Mouse (Mus musculus) liver, embryonic 13.5 days (tissue): Measurements from ENCODE around the gene Lrp1. TPM values are rescaled to one million over a fixed set of nuclear protein-coding genes. Genes with fewer than 3 reads are reported as not detected.

Source experiments
- ATAC-seq: fragments of 200-750 bp; cut with Nextera tagmentation; 2 replicates; pipeline ENCODE4 v1.8.0; 2017; ENCODE audit warnings: low read depth, mild to moderate bottlenecking, moderate number of reproducible peaks, moderate library complexity
- DNase-seq: peaks from one replicate; pipeline ENCODE4 v3.0.0; 2022
- H3K27ac ChIP-seq: fragments of 300-500 bp; sonication (generic); 2 replicates; pipeline ENCODE4 v1.5.1; 2015; ENCODE audit warnings: moderate library complexity, mild to moderate bottlenecking, inconsistent platforms
- H3K27me3 ChIP-seq: fragments of 300-500 bp; sonication (generic); 2 replicates; pipeline ENCODE4 v1.6.1; 2015; ENCODE audit warnings: mild to moderate bottlenecking, inconsistent platforms
- H3K36me3 ChIP-seq: fragments of 300-500 bp; sonication (generic); 2 replicates; pipeline ENCODE4 v1.6.1; 2015; ENCODE audit warnings: mild to moderate bottlenecking, inconsistent platforms
- H3K4me1 ChIP-seq: fragments of 300-500 bp; sonication (generic); replicated peaks from 2 replicates; pipeline ENCODE4 v1.6.1; 2015; ENCODE audit warnings: inconsistent platforms
- H3K4me2 ChIP-seq: fragments of 300-500 bp; sonication (generic); 2 replicates; pipeline ENCODE4 v1.6.1; 2015; ENCODE audit warnings: inconsistent platforms, mild to moderate bottlenecking, moderate library complexity
- H3K4me3 ChIP-seq: fragments of 300-500 bp; sonication (generic); replicated peaks from 2 replicates; pipeline ENCODE4 v1.5.1; 2015; ENCODE audit warnings: mild to moderate bottlenecking, inconsistent platforms
- H3K9ac ChIP-seq: fragments of 300-500 bp; sonication (generic); 2 replicates; pipeline ENCODE4 v1.6.1; 2015; ENCODE audit warnings: mild to moderate bottlenecking, inconsistent platforms
- H3K9me3 ChIP-seq: fragments of 300-500 bp; sonication (generic); replicated peaks from 2 replicates; pipeline ENCODE4 v1.6.1; 2016; ENCODE audit warnings: inconsistent platforms
- WGBS: fragments of 180-500 bp; shearing (Covaris S2); methylation state at CpG from one replicate; pipeline ENCODE4 v1.1.7; 2015; ENCODE audit not compliant: insufficient replicate concordance; 5-methylcytosine and 5-hydroxymethylcytosine counted together
- polyA plus RNA-seq: library from polyadenylated mRNA; unstranded; fragments of >200 nt; fragmentation: Nextera tagmentation; extraction: Ambion mirVana; gene quantifications from 2 replicates; pipeline ENCODE4 v1.2.1, GENCODE M21; 2015

The Lrp1 gene
- polyA plus RNA-seq, 1 experiment from 2014 or later: 15.1 TPM

DNA sequence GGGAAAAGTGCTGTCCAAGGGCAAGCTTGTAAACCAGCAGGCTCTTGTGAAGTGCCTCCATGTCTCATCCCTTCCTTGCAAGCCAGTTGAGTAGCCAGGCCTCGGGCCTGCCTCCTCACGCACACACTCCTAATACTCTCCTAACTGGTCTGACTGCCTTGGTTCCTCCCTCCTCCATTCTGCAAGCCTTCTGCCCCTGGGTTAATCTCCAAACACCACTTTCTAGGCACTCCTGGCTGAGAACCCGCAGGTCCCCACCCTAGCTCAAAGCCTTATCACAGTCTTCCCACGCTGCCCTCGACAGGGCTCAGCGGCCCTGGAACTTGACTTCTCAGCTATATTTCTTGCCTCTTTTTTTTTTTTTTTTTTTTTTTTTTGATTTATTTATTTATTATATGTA lies 50.6 kb downstream of the Lrp1 start:
- peaks cover 11% of the 10 kb centered on the region; the same call in 1 of the 2 replicates for H3K27me3 ChIP-seq
- peaks cover 23% of the 10 kb centered on the region for H3K4me1 ChIP-seq
- ATAC-seq (peak; percentile 92), DNase-seq (peak; percentile 59)
- H3K36me3 ChIP-seq: peaks cover 68% of the 10 kb centered on the region
- no peaks in the 10 kb centered on the region for H3K9me3 ChIP-seq
- H3K27ac ChIP-seq: peak overlapping the region; percentile 83
- H3K9ac ChIP-seq: no peak overlapping the region
- no peak overlapping the region for H3K4me3 ChIP-seq
- peak overlapping the region; percentile 29 for H3K4me2 ChIP-seq
- WGBS: 12% methylated on average over 6 of the region's 6 CpGs

DNA sequence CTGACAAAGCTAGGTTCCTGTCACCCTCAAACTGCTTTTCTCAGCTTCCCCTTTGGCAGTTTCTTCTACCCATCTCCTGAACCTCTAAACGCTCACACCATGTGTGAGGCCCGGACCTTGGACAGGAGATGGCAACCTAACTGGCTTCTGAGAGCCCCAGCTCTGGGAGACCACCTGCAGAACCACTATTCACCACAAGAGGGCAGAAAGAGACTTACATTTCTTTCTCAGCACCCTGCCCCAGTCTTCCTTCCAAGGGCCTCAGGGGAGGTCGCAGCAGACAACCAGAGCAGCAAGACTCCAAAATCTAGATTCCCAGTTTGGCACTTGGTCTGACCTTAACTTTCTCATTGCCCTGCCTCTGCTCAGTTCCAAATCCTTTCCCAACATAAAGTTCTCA lies 51.5 kb downstream of the Lrp1 start:
- no peak overlapping the region for H3K4me3 ChIP-seq
- peaks cover 23% of the 10 kb centered on the region for H3K4me1 ChIP-seq
- 12% methylated on average over 3 of the region's 3 CpGs for WGBS
- DNase-seq (peak; percentile 62), ATAC-seq (no peak)
- H3K36me3 ChIP-seq: peaks cover 60% of the 10 kb centered on the region
- peaks cover 11% of the 10 kb centered on the region; the same call in 1 of the 2 replicates for H3K27me3 ChIP-seq
- no peaks in the 10 kb centered on the region for H3K9me3 ChIP-seq
- H3K4me2 ChIP-seq: no peak overlapping the region
- no peak overlapping the region for H3K9ac ChIP-seq
- H3K27ac ChIP-seq: peak overlapping the region; percentile 83; the same call in 1 of the 2 replicates

DNA sequence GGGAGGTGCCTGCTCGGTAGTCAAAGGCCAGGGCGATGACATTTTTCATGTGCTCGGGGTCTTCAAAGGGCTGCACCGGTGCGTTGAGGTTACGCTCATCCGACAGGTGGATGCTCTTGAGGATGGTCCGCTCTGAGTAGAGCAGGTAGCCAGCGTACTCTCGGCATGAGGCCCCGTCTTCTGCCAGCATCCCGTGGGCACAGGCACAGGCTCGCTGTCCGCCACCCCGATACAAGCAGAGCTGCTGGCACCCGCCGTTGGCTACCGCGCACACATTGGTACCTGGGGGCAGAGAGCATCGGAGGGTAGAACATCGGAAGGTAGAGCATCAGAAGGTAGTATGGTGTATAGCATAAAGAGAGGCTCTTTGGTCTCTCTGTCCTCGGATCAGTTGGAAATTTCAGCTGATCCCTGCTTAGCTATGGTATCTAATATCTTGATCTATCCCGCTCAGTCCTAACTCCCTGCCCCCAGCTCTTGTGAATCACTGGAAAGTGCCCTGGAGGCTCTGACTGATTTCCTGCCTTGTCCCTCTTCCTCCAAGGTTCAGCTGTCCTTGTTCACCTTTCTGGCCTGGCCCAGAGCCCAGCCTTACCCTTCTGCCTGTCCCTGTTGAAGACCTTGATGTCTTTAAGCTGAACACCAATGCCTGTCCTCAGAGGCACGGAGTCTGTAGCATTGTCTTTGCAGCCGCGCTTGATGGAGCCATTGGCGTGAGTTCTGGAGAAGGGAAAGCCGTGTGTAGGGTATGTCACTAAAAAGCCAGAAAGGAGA lies 54.2 kb downstream of the Lrp1 start:
- Histone ChIP-seq H3K36me3 (peaks cover 55% of the 10 kb centered on the region), H3K9me3 (no peaks in the 10 kb centered on the region), H3K4me3 (no peak overlapping the region), H3K4me2 (no peak overlapping the region), H3K27ac (no peak overlapping the region), H3K9ac (no peak overlapping the region), H3K27me3 (peaks cover 11% of the 10 kb centered on the region; the same call in 1 of the 2 replicates), H3K4me1 (peaks cover 23% of the 10 kb centered on the region)
- WGBS: 81% methylated on average over 28 of the region's 28 CpGs
- no peak for ATAC-seq
- no peak for DNase-seq

- DNase-seq: no peak
- H3K27ac ChIP-seq: no peak overlapping the region
Observed at GRCm38 (mm10) chr10:127564301-127564700, 56.6 kb downstream of the Lrp1 start.

DNA sequence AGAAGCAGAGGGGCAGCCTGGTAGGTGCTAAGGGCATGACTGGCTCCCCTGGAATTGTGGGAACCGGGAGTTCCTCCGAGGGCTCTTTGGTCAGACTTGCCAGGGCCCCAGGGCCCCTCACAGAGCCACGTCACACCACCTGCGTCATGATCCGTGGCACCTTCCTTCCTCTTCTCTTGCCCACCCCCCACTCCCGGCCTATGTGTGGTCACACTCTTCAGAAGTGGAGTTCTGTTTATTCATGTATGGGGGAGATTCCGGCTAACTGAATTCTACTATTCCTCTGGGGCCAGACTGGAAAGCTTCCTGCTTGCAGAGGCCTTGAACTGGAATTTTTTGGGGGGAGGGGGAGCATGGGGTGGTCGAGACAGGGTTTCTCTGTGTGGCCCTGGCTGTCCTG lies 57.1 kb downstream of the Lrp1 start:
- Histone ChIP-seq H3K9me3 (no peaks in the 10 kb centered on the region), H3K36me3 (peaks cover 59% of the 10 kb centered on the region), H3K4me2 (no peak overlapping the region), H3K27me3 (peaks cover 11% of the 10 kb centered on the region; the same call in 1 of the 2 replicates), H3K4me1 (no peaks in the 10 kb centered on the region), H3K27ac (no peak overlapping the region), H3K9ac (no peak overlapping the region), H3K4me3 (no peak overlapping the region)
- 41% methylated on average over 8 of the region's 8 CpGs for WGBS
- ATAC-seq (no peak), DNase-seq (no peak)

More at GRCm38 (mm10) chr10:127564301-127564700, 56.6 kb downstream of the Lrp1 start:
- Histone ChIP-seq H3K4me2 (no peak overlapping the region), H3K4me3 (no peak overlapping the region), H3K4me1 (peaks cover under 1% of the 10 kb centered on the region; the same call in 1 of the 2 replicates), H3K9me3 (no peaks in the 10 kb centered on the region), H3K27me3 (peaks cover 11% of the 10 kb centered on the region; the same call in 1 of the 2 replicates), H3K36me3 (peaks cover 59% of the 10 kb centered on the region), H3K9ac (no peak overlapping the region)
- 37% methylated on average over 13 of the region's 13 CpGs for WGBS
- ATAC-seq: no peak

- ATAC-seq (no peak), DNase-seq (no peak)
- H3K4me1 ChIP-seq: no peaks in the 10 kb centered on the region
- no peak overlapping the region for H3K9ac ChIP-seq
- no peaks in the 10 kb centered on the region for H3K9me3 ChIP-seq
- no peak overlapping the region for H3K4me3 ChIP-seq
- H3K4me2 ChIP-seq: no peak overlapping the region
- peaks cover 65% of the 10 kb centered on the region for H3K36me3 ChIP-seq
- H3K27ac ChIP-seq: no peak overlapping the region
- H3K27me3 ChIP-seq: peaks cover 3% of the 10 kb centered on the region; the same call in 1 of the 2 replicates
Observed at GRCm38 (mm10) chr10:127561145-127561544, 59.8 kb downstream of the Lrp1 start.

GRCm38 (mm10) chr10:127557397-127557796 lies 63.6 kb downstream of the Lrp1 start:
- Histone ChIP-seq H3K27me3 (no peaks in the 10 kb centered on the region), H3K4me2 (no peak overlapping the region), H3K9ac (no peak overlapping the region), H3K4me1 (no peaks in the 10 kb centered on the region), H3K4me3 (no peak overlapping the region), H3K27ac (no peak overlapping the region), H3K9me3 (no peaks in the 10 kb centered on the region), H3K36me3 (peaks cover 91% of the 10 kb centered on the region)
- DNase-seq (no peak), ATAC-seq (no peak)
- WGBS: 81% methylated on average over 13 of the region's 13 CpGs

DNA sequence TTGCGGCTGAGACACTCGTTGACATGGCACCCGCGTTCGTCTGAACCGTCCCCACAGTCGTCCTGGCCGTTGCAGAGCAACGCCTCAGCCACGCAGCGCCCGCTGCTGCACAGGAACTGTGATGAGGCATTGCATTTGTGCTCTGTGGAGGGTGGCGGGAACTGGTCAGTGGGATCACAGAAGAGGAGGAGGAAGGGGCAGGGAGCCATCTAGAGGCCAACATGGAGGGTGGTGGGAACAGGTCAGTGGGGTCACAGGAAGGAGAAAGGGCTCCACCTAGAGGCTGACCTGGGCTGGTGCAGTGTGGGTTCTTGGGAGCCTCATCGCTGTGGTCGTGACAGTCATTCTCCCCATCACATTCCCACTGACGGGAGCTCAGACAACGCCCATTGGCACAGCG lies 65.2 kb downstream of the Lrp1 start:
- H3K4me3 ChIP-seq: no peak overlapping the region
- H3K4me1 ChIP-seq: no peaks in the 10 kb centered on the region
- H3K27ac ChIP-seq: no peak overlapping the region
- no peaks in the 10 kb centered on the region for H3K9me3 ChIP-seq
- ATAC-seq: peak; percentile 21; the same call in 1 of the 2 replicates
- H3K4me2 ChIP-seq: no peak overlapping the region
- peaks cover 93% of the 10 kb centered on the region for H3K36me3 ChIP-seq
- no peaks in the 10 kb centered on the region for H3K27me3 ChIP-seq
- H3K9ac ChIP-seq: no peak overlapping the region
- peak; percentile 28 for DNase-seq
- WGBS: 64% methylated on average over 18 of the region's 18 CpGs

DNA sequence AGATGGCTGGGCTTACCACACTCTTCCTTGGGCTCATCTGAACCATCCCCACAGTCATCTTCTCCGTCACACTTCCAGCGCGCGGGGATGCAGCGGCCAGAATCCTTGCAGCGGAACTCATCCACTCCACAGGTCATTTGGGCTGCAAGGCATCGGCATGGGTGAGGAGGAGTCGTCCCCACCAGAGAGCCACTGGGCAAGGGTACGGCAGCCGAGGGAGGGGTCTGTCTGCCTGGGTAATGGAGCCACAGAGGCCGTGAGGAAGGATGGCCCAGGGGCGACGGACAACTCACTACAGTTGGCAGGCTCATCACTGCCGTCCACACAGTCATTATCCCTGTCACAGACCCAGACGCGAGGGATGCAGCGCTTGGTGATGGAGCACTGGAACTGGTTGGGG lies 71.1 kb downstream of the Lrp1 start:
- no peaks in the 10 kb centered on the region for H3K9me3 ChIP-seq
- no peak overlapping the region for H3K27ac ChIP-seq
- H3K9ac ChIP-seq: no peak overlapping the region
- H3K4me1 ChIP-seq: no peaks in the 10 kb centered on the region
- H3K4me2 ChIP-seq: no peak overlapping the region
- H3K27me3 ChIP-seq: 0 out of 2 replicates have a peak, but pooled peaks cover 2% of the 10 kb centered on the region
- 85% methylated on average over 17 of the region's 17 CpGs for WGBS
- H3K36me3 ChIP-seq: peaks cover 86% of the 10 kb centered on the region
- ATAC-seq (no peak), DNase-seq (no peak)
- H3K4me3 ChIP-seq: no peak overlapping the region

- WGBS: 85% methylated on average over 15 of the region's 15 CpGs
Observed at GRCm38 (mm10) chr10:127548236-127548635, 72.7 kb downstream of the Lrp1 start.

DNA sequence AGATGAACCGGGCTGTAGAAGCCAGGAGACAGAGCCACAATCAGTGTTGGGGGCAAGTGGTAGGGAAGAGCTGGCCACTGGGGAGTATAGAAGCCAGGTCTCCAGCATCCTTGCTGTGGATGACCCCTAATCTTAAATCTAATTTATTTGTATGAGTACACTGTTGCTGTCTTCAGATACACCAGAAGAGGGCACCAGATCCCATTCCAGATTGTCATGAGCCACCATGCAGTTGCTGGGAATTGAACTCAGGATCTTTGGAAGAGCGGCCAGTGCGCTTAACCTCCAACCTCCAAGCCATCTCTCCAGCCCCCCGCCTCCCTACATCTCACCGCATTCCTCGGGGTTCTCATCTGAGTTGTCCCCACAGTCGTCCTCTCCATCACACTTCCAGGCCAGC lies 74.4 kb downstream of the Lrp1 start:
- H3K36me3 ChIP-seq: peaks cover 72% of the 10 kb centered on the region
- WGBS: 66% methylated on average over 7 of the region's 7 CpGs

More at GRCm38 (mm10) chr10:127548236-127548635, 72.7 kb downstream of the Lrp1 start:
- no peak overlapping the region for H3K4me2 ChIP-seq
- ATAC-seq: no peak
- H3K36me3 ChIP-seq: peaks cover 78% of the 10 kb centered on the region
- H3K9ac ChIP-seq: no peak overlapping the region
- H3K27me3 ChIP-seq: peaks cover 4% of the 10 kb centered on the region; the same call in 1 of the 2 replicates
- no peaks in the 10 kb centered on the region for H3K4me1 ChIP-seq
- H3K9me3 ChIP-seq: no peaks in the 10 kb centered on the region
- no peak for DNase-seq
- H3K4me3 ChIP-seq: no peak overlapping the region
- no peak overlapping the region for H3K27ac ChIP-seq

GRCm38 (mm10) chr10:127544375-127544774 lies 76.6 kb downstream of the Lrp1 start:
- Histone ChIP-seq H3K27me3 (peaks cover 12% of the 10 kb centered on the region), H3K9ac (no peak overlapping the region), H3K36me3 (peaks cover 82% of the 10 kb centered on the region), H3K4me3 (no peak overlapping the region), H3K4me2 (no peak overlapping the region), H3K27ac (no peak overlapping the region), H3K9me3 (no peaks in the 10 kb centered on the region), H3K4me1 (no peaks in the 10 kb centered on the region)
- no peak for DNase-seq
- no peak for ATAC-seq
- 78% methylated on average over 20 of the region's 20 CpGs for WGBS

More for the DNA sequence above, 74.4 kb downstream of the Lrp1 start:
- Histone ChIP-seq H3K9ac (no peak overlapping the region), H3K4me2 (no peak overlapping the region), H3K27me3 (peaks cover 8% of the 10 kb centered on the region), H3K27ac (no peak overlapping the region), H3K4me3 (no peak overlapping the region), H3K4me1 (no peaks in the 10 kb centered on the region), H3K9me3 (no peaks in the 10 kb centered on the region)
- ATAC-seq (no peak), DNase-seq (no peak)
